Mouse (Mus musculus) hindbrain, postnatal 0 days (tissue): ENCODE data around the gene Neurod2. TPM values are rescaled to one million over a fixed set of nuclear protein-coding genes. Genes with fewer than 3 reads are reported as not detected.
A peak's percentile ranks its signal among the peaks of the same experiment; 100 is the strongest.

Experiments used
- ATAC-seq: fragments of 200-750 bp; cut with Nextera tagmentation; 2 replicates; pipeline ENCODE4 v1.8.0; 2017; ENCODE audit warnings: mild to moderate bottlenecking, moderate TSS enrichment, moderate library complexity
- DNase-seq: peaks from one replicate; pipeline ENCODE4 v3.0.0-alpha.2; 2015; ENCODE audit warnings: low spot score
- H3K27ac ChIP-seq: fragments of 300-500 bp; sonication (generic); 2 replicates; pipeline ENCODE4 v1.5.1; 2014; ENCODE audit warnings: mild to moderate bottlenecking
- H3K27me3 ChIP-seq: fragments of 300-500 bp; sonication (generic); 2 replicates; pipeline ENCODE4 v1.6.1; 2014; ENCODE audit warnings: low read length, mixed read lengths; ENCODE audit not compliant: insufficient read depth
- H3K36me3 ChIP-seq: fragments of 300-500 bp; sonication (generic); 2 replicates; pipeline ENCODE4 v1.6.1; 2014; ENCODE audit warnings: low read length, mixed read lengths; ENCODE audit not compliant: insufficient read depth
- H3K4me1 ChIP-seq: fragments of 300-500 bp; sonication (generic); 2 replicates; pipeline ENCODE4 v1.6.1; 2014; ENCODE audit warnings: antibody characterized with exemption, low read length, mixed read lengths; ENCODE audit not compliant: insufficient read depth
- H3K4me2 ChIP-seq: fragments of 300-500 bp; sonication (generic); 2 replicates; pipeline ENCODE4 v1.6.1; 2014; ENCODE audit warnings: low read depth, mild to moderate bottlenecking, low read length, moderate library complexity, mixed read lengths
- H3K4me3 ChIP-seq: fragments of 300-500 bp; sonication (generic); 2 replicates; pipeline ENCODE4 v1.5.1; 2014; ENCODE audit warnings: low read length
- H3K9ac ChIP-seq: fragments of 300-500 bp; sonication (generic); replicated peaks from 2 replicates; pipeline ENCODE4 v1.6.1; 2014; ENCODE audit warnings: mild to moderate bottlenecking, low read length, moderate library complexity, mixed read lengths
- H3K9me3 ChIP-seq: fragments of 300-500 bp; sonication (generic); 2 replicates; pipeline ENCODE4 v1.6.1; 2016; ENCODE audit warnings: low read length, mixed read lengths
- CTCF ChIP-seq: IDR thresholded peaks from 2 replicates; pipeline ENCODE4 v1.5.1; 2016; ENCODE audit warnings: antibody characterized with exemption, control low read depth, low read depth
- WGBS: fragments of 180-500 bp; shearing (Covaris S2); extraction: QIAGEN DNeasy Blood & Tissue Kit; methylation state at CpG from one replicate; pipeline ENCODE4 v1.1.7; 2014; 5-methylcytosine and 5-hydroxymethylcytosine counted together
- polyA plus RNA-seq: library from polyadenylated mRNA; unstranded; fragments of >200 nt; fragmentation: Nextera tagmentation; extraction: Ambion mirVana; gene quantifications from 2 replicates; pipeline ENCODE4 v1.2.1, GENCODE M21; 2015
- total RNA-seq: library from RNA; depleted of rRNA; stranded (reverse); fragments of >200 nt; gene quantifications from 2 replicates; pipeline ENCODE4 v1.2.3, GENCODE M21; 2014

Neurod2 gene
- total and polyA plus RNA-seq, 2 experiments from 2014 or later: 30.7 to 87.0 TPM

DNA sequence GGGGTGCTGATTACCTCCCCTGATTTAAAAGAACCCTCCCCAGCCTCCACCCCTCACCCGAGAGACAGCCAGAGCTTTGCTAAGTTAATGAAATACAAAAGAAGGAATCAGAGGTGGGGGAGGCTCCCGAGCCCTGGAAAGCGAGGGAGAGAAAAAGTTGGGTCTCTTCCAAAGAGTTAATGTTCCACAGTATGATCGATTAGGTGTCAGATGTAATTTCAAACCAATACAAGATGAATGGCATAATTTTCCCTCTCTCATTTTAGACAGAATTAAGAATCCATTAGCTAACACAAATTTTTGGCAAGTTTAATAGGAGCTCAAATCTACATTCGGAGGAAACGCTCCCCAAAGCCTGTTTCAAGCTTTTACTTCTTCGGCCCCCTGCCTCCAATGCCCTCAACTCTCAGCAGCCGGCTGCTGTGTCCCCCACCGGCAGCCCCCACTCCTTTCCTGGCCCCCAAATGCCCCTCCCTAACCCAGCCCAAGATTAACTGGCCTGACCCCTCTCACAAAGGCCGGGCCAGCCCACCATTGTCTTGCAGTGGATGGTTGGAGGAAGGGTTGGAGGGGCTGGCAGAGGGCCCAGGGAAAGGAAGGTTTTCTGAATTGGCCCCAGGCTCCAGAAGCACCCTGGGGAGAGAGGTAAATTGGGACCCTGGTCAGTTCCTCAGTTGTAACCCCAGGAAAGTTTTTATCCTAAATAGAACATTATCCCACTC lies 30.8 kb downstream of the Neurod2 start:
- Histone ChIP-seq H3K4me3 (no peak overlapping the region), H3K36me3 (no peaks in the 10 kb centered on the region), H3K9me3 (no peaks in the 10 kb centered on the region), H3K27ac (no peak overlapping the region), H3K9ac (no peak overlapping the region), H3K4me1 (peaks cover 26% of the 10 kb centered on the region), H3K27me3 (no peaks in the 10 kb centered on the region), H3K4me2 (no peak overlapping the region)
- ATAC-seq: no peak
- 7% methylated on average over 10 of the region's 10 CpGs for WGBS
- peak; percentile 49 for DNase-seq
- no peak for TF ChIP-seq CTCF

DNA sequence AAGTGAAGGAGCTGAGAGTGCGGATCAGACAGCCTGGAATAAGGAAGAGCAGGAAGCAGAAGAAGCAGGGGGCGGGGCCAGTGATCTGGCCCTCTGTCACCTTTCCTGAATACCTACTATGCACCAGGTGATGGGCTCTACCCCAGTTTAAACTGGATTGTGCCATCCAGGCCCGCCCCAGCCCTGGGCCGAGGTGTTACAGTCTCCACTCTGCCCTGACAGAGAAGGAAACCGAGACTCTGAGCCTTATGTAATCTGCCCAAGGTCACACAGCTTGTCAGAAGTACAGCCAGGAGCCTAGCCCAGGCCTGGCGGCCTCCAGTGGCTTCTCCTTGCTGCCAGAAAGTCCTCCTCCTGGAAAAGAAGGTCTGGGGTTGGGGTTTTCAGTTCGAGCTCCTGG lies 31.7 kb downstream of the Neurod2 start:
- H3K27me3 ChIP-seq: no peaks in the 10 kb centered on the region
- ATAC-seq: no peak
- H3K36me3 ChIP-seq: no peaks in the 10 kb centered on the region
- H3K9ac ChIP-seq: no peak overlapping the region
- H3K4me1 ChIP-seq: peaks cover 32% of the 10 kb centered on the region
- no peaks in the 10 kb centered on the region for H3K9me3 ChIP-seq
- WGBS: 23% methylated on average over 7 of the region's 7 CpGs
- no peak for DNase-seq
- no peak overlapping the region for H3K4me2 ChIP-seq
- H3K4me3 ChIP-seq: no peak overlapping the region
- H3K27ac ChIP-seq: 0 out of 2 replicates have a peak overlapping the region, but pooled peaks have one; percentile 11
- TF ChIP-seq CTCF: no peak

DNA sequence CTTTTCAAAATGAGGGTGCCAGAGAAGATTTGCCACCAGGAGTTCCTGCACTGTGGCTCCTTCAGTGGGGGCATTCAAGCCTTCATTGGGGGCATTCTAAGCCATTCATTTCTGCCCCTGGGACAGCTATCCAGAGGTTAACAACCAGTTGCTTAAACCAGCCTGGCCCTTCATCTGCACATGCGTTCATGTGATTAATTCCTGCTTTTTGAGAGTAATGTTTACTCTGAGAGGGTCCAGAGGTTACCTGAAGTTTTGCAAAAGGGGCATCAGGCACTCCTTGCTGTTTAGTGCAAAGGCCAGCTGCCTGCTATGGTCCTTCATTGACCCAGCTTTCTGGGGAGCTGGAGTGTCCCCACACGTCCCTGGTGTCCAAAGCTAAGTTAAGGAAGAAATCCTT lies 32.5 kb downstream of the Neurod2 start:
- DNase-seq: no peak
- Histone ChIP-seq H3K4me1 (peaks cover 32% of the 10 kb centered on the region), H3K9me3 (no peaks in the 10 kb centered on the region), H3K9ac (no peak overlapping the region), H3K4me2 (no peak overlapping the region), H3K27me3 (no peaks in the 10 kb centered on the region), H3K27ac (no peak overlapping the region), H3K4me3 (no peak overlapping the region), H3K36me3 (no peaks in the 10 kb centered on the region)
- no peak for ATAC-seq
- no peak for TF ChIP-seq CTCF
- 62% methylated on average over 2 of the region's 2 CpGs for WGBS

DNA sequence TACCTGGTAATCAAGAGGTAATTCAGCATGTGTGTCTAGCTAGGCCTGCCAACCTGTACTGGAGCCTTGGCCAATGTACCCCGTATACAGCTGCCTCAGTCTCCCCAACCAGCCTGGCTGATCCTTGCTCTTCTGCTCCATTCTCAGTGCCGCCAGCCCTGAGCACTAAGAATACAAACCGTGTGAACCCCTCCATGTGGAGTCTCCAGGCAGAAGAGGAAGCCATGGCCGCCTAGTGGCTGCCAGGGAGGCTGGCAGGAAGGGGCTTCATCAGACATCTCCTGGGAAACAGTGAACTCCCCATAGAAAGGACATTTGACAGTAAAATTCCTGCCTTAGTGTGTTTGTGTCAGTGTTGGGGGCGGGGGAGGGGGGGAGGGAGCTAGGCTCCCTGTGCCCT lies 33.2 kb downstream of the Neurod2 start:
- peak; percentile 36; the same call in 1 of the 2 replicates for ATAC-seq
- Histone ChIP-seq H3K36me3 (no peaks in the 10 kb centered on the region), H3K4me1 (peaks cover 32% of the 10 kb centered on the region)

DNA sequence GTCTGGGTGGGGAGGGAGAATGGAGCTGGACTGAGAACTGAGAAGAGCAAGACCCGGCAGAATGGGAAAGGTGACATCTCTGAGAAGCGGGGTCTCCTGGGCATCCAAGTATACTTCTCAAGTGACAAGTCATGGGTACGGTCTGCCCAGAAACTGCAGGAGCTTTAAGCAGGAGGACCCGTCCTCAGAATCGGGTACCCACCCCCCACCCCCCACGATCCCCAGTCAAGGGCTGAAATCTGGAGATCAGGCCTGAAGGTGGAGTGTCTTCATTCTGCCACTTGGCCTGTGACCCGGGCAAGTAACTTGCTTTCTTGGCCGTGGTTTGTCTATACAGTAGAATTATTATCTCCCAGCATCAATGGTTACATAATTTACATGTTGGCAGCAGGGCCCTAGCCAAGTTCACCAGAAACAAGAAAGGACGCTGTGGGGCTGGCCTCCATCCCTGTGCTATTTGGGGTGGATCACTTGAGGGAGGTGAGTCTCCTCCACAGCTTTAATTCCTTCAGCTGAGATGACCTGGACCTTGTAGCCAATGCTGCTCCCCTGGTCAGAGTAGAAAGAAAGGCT lies 34.3 kb downstream of the Neurod2 start:
- Histone ChIP-seq H3K4me2 (peak overlapping the region; percentile 79), H3K36me3 (no peaks in the 10 kb centered on the region), H3K4me1 (peaks cover 41% of the 10 kb centered on the region), H3K9ac (peak overlapping the region; percentile 67), H3K9me3 (no peaks in the 10 kb centered on the region), H3K27ac (peak overlapping the region; percentile 82), H3K27me3 (no peaks in the 10 kb centered on the region), H3K4me3 (peak overlapping the region; percentile 57)
- WGBS: 4% methylated on average over 8 of the region's 9 CpGs
- DNase-seq (no peak), ATAC-seq (no peak; the same call in 1 of the 2 replicates)
- TF ChIP-seq CTCF: peak; percentile 2; the same call in 1 of the 2 replicates

More for the DNA sequence above, 33.2 kb downstream of the Neurod2 start:
- 7% methylated on average over 5 of the region's 5 CpGs for WGBS
- Histone ChIP-seq H3K27me3 (no peaks in the 10 kb centered on the region), H3K9me3 (no peaks in the 10 kb centered on the region), H3K9ac (no peak overlapping the region), H3K4me3 (no peak overlapping the region), H3K4me2 (0 out of 2 replicates have a peak overlapping the region, but pooled peaks have one; percentile 18), H3K27ac (no peak overlapping the region)
- TF ChIP-seq CTCF: peak; percentile 83
- DNase-seq: peak; percentile 80

DNA sequence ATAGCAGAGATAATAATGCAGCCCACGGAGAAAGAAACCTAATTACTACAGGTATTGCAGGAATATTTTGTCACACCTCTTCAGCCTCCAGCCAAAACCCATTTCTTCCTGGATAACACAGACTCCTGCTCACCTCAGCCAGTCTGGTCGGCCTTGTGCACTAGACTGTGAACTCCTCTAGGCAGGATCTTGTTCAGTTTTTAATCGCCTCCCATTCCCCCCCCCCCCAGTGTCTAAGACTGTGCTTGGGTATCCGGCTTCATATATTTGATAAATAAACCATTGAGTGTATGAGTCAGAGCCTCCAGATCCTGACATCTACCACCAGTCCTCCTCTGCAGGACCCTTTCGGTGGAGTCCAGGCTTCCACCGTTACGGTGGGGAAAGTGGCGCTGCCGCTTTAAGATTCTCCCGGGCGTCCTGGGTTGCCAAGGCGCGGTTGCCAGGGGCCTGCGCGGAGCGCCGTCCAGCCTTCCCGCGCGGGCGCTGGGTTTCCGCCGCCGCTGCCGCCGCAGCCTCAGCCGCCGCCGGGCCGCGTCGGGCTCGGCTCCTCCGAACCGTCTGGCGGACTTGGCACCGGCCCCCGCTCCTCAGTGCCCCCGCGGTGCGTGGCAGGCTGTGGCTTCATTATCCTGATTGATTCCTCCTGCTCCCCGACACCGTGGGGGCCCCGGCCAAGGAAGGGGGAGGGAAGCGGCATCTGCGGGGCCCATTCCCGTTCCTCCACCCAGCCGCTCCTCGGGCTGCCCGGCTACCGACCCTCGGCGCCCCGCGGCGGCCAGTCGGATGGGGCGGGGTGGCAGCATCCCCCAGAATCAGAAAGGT lies 35.0 kb downstream of the Neurod2 start:
- peaks cover 48% of the 10 kb centered on the region for H3K4me1 ChIP-seq
- no peaks in the 10 kb centered on the region for H3K36me3 ChIP-seq
- ATAC-seq (peak; percentile 86), DNase-seq (peak; percentile 93)
- peak overlapping the region; percentile 82 for H3K27ac ChIP-seq
- H3K9me3 ChIP-seq: no peaks in the 10 kb centered on the region
- peak overlapping the region; percentile 57 for H3K4me3 ChIP-seq
- H3K9ac ChIP-seq: peak overlapping the region; percentile 67
- no peak for TF ChIP-seq CTCF
- WGBS: 1% methylated on average over 50 of the region's 58 CpGs
- peak overlapping the region; percentile 79 for H3K4me2 ChIP-seq
- no peaks in the 10 kb centered on the region for H3K27me3 ChIP-seq
